Mouse (Mus musculus) induced T-regulatory cell, adult 2 months (primary cell): ENCODE measurements around the gene Ovol2.

Experiments
- DNase-seq: peaks from one replicate; pipeline ENCODE4 v3.0.0-alpha.2; 2012; ENCODE audit warnings: low read depth

The Ovol2 gene

DNA sequence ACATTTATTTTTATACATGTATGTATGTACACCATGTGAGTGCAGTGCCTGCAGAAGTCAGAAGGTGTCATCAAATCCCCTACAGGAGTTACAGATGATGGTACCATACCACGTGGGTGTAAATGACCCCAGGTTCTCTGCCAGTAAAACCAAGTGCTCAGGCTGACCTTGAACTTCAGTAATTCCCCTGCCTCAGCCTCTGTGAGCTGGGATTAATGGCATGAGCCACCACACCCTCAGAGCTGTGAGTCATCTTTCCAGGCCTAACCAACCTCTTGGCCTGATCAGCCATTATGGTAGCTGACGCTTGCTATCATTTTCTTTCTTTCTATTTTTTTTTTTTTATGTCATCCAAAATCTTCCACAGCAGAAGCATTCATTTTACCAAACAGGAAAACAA lies 20.6 kb downstream of the Ovol2 start:
- no peak for DNase-seq

- DNase-seq = no peak
These were observed 21.7 kb downstream of the Ovol2 start for GRCm38 (mm10) chr2:144310273-144310672.

GRCm38 (mm10) chr2:144308561-144308960 lies 23.4 kb downstream of the Ovol2 start:
- no peak for DNase-seq

GRCm38 (mm10) chr2:144305721-144306294 lies 26.1 kb downstream of the Ovol2 start:
- no peak for DNase-seq

GRCm38 (mm10) chr2:144301101-144301500 lies 30.8 kb downstream of the Ovol2 start:
- no peak for DNase-seq

- peak; percentile 55 for DNase-seq
These were observed 31.9 kb downstream of the Ovol2 start for GRCm38 (mm10) chr2:144299749-144300669.

DNA sequence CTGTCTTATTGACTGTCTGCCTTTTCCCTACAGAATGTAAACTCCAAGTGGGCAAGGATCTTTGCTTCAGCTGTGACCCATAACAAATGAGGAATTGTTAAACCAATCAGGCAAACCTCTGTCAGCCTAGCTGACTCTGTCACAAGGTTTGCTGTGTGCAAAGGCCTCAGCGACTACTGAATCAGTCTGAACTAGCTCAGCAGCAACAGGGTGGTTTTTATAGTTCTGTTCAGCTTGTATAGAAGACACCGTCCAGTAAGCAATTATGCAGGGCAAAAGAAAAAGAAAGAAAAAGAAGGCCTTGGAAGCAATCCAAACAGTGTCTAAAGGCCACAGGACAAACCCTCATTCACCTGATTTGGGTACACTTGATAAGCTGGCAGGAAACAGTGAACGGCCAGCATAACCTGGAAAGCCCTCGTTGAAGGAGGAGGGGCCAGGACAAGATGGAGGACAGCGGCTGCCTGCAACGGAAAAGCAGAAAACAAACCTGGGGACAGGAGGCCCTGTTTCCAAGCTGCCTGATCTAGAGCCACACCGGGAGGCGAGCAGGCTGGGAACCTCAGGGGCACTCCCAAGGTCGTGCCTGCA lies 36.7 kb downstream of the Ovol2 start:
- no peak for DNase-seq

GRCm38 (mm10) chr2:144291600-144292305 lies 40.2 kb downstream of the Ovol2 start:
- no peak for DNase-seq

DNA sequence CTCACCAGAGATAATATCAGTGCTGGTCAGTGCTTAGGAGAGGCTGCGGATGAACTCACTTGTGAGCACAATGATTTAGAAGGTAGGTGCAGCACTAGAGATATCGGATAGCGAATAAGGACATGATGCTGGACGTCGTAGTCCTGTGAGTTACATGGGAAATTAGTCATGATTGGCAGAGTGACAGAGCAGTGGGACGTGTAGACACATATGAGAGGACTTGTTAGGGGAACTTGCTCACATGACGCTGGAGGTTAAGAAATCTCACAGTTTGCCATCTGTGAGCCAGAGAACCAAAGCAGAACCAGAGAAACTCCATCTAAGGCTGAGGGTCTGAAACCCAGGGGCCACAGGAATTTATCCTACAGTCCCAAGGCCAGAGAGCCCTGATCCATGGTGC lies 41.6 kb downstream of the Ovol2 start:
- no peak for DNase-seq

- no peak for DNase-seq
These were observed 50.5 kb downstream of the Ovol2 start for GRCm38 (mm10) chr2:144281417-144281816.

DNA sequence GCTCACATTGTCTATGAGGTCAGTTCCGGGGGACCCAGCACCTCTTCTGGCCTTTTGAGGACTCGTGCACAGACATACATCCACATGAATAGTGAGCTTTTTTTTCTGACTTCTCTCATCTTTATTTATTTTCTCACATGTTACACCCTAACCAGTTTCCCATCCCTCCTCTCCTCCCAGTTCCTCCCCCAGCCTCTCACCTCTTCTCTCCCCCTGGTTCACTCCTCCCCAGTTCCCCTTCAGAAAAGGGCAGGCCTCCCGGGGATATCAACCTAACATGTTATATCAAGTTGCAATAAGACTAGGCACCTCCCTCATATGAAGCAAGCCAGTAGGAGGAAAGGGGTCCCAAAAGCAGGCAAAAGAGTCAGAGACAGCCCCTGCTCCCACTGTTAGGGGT lies 51.4 kb downstream of the Ovol2 start:
- no peak for DNase-seq

- DNase-seq = no peak
These were observed 52.2 kb downstream of the Ovol2 start for GRCm38 (mm10) chr2:144279742-144280141.

DNA sequence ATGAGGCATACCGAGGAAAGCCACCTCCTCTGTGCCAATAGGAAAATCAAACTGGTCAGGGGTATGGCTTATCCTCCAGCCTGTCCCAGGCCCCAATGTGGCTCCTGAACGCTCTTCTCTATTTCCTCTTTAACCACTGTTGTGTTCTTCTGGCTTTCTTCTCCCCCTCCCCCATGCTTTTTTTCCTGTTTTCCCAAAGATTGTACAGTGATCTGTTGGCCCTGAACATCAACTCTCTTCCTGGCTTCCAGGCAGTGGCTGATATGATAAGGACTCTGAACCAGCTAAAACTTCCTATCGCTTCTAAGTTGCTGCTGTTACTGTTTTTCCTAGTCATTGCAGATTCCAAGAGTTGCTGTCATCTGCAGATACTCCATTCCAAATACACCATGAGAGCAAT lies 55.1 kb downstream of the Ovol2 start:
- DNase-seq = no peak

GRCm38 (mm10) chr2:144274741-144275140 lies 57.2 kb downstream of the Ovol2 start:
- no peak for DNase-seq

DNA sequence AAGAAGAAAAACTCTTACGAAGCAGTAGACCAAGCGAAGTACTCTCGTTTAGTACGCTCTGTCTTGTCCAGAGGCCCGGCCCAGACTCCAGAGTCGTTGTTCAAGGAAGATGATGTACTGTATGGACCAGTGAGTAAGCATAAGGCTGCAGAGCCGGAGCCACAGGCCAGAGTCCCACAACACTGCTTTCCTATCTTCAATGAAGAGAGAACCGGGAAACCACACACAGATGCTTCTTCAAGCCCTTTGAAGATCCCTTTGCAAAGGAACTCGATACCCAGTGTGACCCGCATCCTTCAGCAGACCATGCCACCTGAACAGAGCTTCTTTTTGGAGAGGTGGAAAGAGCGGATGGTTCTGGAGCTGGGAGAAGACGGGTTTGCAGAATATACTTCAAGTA lies 59.9 kb downstream of the Ovol2 start:
- peak; percentile 33 for DNase-seq

DNA sequence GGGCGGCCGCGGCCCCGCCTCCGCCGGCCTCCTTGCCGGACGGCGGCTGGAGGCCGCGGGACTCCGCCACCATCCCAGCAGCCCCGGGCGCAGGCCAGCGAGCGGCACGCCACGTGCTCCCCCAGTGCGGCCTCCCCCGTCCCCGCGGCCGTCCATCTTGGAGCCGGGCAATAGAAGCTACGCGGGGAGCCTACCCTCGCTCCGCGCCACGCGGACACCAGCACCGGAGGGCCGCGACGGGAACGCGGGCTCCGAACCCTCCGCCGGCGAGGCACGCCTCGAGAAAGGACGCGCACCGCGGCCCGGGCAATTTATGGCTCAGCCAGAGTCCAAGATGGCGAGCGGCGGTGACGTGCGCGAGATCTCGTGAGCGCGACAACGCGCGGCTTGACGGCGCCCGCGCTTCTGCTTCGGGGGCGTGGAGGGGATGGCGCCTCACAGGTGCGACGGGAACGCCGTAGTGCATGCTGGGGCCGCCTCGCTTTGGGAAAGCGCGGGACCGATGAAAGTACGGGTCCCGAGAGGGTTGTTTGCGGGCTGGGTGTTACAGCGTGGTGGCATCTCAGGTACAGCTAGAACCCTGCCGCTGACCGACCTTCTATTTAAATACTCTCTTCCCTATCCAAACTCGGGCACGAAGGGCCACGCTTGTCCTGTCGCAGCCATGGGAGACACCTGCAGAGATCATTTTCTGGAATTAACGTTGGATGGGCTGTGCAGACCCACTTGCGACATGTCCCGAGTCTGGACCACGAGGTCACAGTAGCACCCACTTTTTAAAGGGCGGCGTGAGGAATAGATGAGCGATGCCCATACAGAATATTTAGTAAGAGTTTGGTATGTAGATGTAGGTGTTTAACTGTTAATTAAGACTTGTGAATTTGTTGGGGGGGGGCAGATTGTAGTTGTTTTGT lies 61.2 kb downstream of the Ovol2 start, which contains the start of the genes Mgme1 and Snx5:
Mgme1 (plus strand) TSS at position 157 of the 914 bp plus-strand sequence.
Snx5 (minus strand) TSS at position 400 of the 914 bp plus-strand sequence.
- DNase-seq = peak; percentile 95

DNA sequence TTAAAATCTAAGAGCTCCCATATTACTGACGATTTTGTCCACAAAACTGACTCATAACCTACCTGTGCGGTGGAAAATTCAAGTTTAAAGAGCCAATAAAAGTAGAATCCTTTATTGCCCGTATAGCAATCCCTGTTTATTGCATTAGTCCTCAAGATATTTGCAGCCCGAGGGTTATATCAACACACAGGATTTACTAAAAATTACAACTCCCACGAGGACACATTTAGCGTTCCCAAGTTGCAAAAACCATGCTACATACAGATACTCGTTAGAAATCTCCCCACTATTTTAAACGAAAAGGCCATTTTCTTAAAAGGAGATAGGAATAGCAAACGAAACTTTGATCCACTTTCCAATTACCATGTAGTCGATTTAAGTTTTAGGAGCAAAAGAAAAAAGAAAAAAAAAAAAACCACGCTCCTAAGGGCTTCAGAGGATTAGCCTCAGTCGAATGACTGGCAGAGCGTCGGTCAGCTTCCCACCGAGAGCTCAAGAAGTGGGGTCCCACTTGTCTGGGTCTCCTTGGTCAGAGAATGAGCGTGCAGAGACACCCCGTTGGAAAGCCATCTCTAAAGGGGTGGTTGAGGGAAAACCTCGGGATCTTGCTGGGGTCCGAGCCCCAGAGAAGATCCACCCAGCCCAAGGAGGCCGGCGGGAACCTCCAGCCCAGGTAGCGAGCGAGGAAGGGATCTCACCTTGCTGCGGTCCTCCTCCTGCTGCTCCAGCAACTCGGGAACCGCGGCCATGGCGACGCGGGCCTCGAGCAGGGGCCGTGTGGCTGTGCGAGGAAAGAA lies 62.1 kb downstream of the Ovol2 start:
- DNase-seq = peak; percentile 47

DNA sequence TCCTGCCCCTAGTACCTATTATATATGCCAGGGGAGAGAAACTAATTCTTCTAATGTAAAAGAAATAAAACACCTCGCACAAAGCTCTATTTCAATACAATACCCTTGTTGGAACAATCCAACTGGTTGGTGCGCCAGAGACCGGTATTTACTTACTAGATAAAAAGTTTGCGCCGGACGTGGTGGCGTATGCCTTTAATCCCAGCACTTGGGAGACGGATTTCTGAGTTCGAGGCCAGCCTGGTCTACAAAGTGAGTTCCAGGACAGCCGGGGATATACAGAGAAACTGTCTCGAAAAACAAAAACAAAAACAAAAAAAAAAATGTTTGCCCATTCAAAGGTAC lies 62.7 kb downstream of the Ovol2 start:
- DNase-seq = no peak

DNA sequence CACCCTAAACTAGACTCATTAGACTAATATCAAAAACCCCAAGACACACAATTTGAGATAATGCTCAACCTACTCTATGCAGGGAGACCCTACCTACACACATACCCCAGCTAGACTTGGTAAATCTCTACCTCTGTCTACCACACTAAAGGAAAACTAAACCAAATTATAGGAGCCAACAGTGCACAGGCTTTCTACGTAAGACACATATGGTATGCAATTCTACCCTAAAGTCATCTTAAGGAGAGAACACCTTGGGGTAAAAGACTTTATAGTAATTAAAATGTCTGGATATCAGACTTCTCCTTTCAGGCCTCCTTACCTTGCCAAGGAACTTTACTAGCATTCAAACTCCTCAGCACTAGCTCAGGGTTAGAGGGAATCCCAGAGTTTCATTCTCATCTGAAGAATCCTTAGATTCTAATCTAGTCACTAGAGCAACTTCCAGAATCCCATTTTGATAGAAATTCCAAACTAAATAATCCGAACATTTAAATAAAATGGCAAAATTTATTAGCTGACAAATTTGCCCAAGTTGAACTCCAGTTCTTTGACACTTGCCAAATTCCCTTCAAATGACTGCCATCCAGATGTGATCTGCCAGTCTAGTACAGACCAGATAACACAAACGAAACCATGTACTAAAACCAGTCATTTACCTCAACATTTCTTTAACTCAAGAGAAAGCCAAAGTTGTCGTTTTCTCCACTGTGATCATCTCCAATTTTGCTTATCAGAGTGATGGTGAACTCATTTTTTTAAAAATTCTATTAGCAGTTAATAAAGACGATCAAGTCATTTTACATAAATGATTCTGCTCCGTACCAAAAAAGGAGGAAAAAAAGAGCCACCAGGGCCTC lies 63.3 kb downstream of the Ovol2 start:
- peak; percentile 57 for DNase-seq

DNA sequence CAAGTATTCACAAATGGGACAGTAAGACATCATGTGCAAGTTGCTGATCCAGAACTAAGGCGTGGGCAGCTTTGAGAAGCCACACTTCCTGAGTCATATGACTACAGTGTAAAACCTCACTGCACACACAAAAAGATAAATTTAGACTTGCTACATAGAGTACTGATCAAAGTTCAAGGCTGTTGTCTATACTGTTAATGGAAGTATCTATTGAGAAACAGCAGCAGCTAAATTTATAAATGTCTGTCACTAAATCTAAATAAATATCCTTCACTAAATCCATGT lies 64.3 kb downstream of the Ovol2 start:
- DNase-seq = peak; percentile 82
